Mouse (Mus musculus): ENCODE results near the gene Manbal. TPM values are rescaled to one million over a fixed set of nuclear protein-coding genes. Genes with fewer than 3 reads are reported as not detected.

The Manbal gene
- polyA plus RNA-seq, 2 experiments = 9.1 to 14.6 TPM

GRCm38 (mm10) chr2:157366762-157367161, 632 bp upstream of the Manbal start:
- no peak for ATAC-seq (ENCODE audit: insufficient read depth)
- Histone ChIP-seq H3K4me3 (ENCODE audit: insufficient read depth in 1 of 2, low read depth in 2 of 2, low read length in 2 of 2) (peak overlapping the region; percentile 79 to 97; a peak in 3 of 4 replicates), H3K27me3 (ENCODE audit: control insufficient read depth, insufficient read depth, low read length) (no peaks in the 10 kb centered on the region), H3K36me3 (replicated peaks; ENCODE audit: control insufficient read depth, insufficient read depth, low read depth) (no peaks in the 10 kb centered on the region), H3K9me3 (ENCODE audit: control insufficient read depth, low read length) (no peaks in the 10 kb centered on the region), H3K27ac (no peak overlapping the region), H3K4me1 (replicated peaks; ENCODE audit: control insufficient read depth in 2 of 2, insufficient read depth in 2 of 2, low read length in 1 of 2) (peaks cover 4 to 15% of the 10 kb centered on the region in 2 experiments), H3K4me2 (ENCODE audit: low read depth) (peak overlapping the region; percentile 91), H3K9ac (replicated peaks) (peak overlapping the region; percentile 95; the same call in 1 of the 2 replicates)
- peak in 2 of 3 experiments; percentile 4 to 9 for DNase-seq (ENCODE audit: low read depth in 3 of 3, low spot score in 3 of 3)
- WGBS (ENCODE audit: insufficient replicate concordance) = 34% methylated on average over 9 of the region's 9 CpGs
- TF ChIP-seq EP300 (IDR thresholded peaks at IDR 0.05; ENCODE audit: low read depth) = no peak
- TF ChIP-seq CTCF (IDR thresholded peaks at IDR 0.05; ENCODE audit: low read depth) = no peak

- DNase-seq (ENCODE audit: low read depth in 3 of 3, low spot score in 3 of 3) = peak; percentile 4 to 31 (median 17)
- TF ChIP-seq EP300 (IDR thresholded peaks at IDR 0.05; ENCODE audit: low read depth) = no peak
- no peak for TF ChIP-seq CTCF (IDR thresholded peaks at IDR 0.05; ENCODE audit: low read depth)
- Histone ChIP-seq H3K4me2 (ENCODE audit: low read depth) (peak overlapping the region; percentile 91), H3K9me3 (ENCODE audit: control insufficient read depth, low read length) (no peaks in the 10 kb centered on the region), H3K27me3 (ENCODE audit: control insufficient read depth, insufficient read depth, low read length) (no peaks in the 10 kb centered on the region), H3K4me1 (replicated peaks; ENCODE audit: control insufficient read depth in 2 of 2, insufficient read depth in 2 of 2, low read length in 1 of 2) (peaks cover 4 to 15% of the 10 kb centered on the region in 2 experiments), H3K9ac (replicated peaks) (peak overlapping the region; percentile 95), H3K4me3 (ENCODE audit: insufficient read depth in 1 of 2, low read depth in 2 of 2, low read length in 2 of 2) (peak overlapping the region; percentile 79 to 97), H3K36me3 (replicated peaks; ENCODE audit: control insufficient read depth, insufficient read depth, low read depth) (no peaks in the 10 kb centered on the region), H3K27ac (peak overlapping the region; percentile 96)
- WGBS (ENCODE audit: insufficient replicate concordance) = 1% methylated on average over 13 of the region's 13 CpGs
- peak; percentile 50 for ATAC-seq (ENCODE audit: insufficient read depth)
These were observed 597 bp downstream of the Manbal start for GRCm38 (mm10) chr2:157367991-157368390.

GRCm38 (mm10) chr2:157371696-157372095, 4.3 kb downstream of the Manbal start:
- DNase-seq (ENCODE audit: low read depth in 3 of 3, low spot score in 3 of 3) (no peak), ATAC-seq (ENCODE audit: insufficient read depth) (no peak)
- Histone ChIP-seq H3K27ac (no peak overlapping the region), H3K4me1 (replicated peaks; ENCODE audit: control insufficient read depth in 2 of 2, insufficient read depth in 2 of 2, low read length in 1 of 2) (peaks cover 3 to 12% of the 10 kb centered on the region in 2 experiments), H3K4me2 (ENCODE audit: low read depth) (no peak overlapping the region), H3K9ac (replicated peaks) (no peak overlapping the region), H3K4me3 (ENCODE audit: insufficient read depth in 1 of 2, low read depth in 2 of 2, low read length in 2 of 2) (no peak overlapping the region), H3K36me3 (replicated peaks; ENCODE audit: control insufficient read depth, insufficient read depth, low read depth) (no peaks in the 10 kb centered on the region), H3K9me3 (ENCODE audit: control insufficient read depth, low read length) (no peaks in the 10 kb centered on the region), H3K27me3 (ENCODE audit: control insufficient read depth, insufficient read depth, low read length) (no peaks in the 10 kb centered on the region)
- no peak for TF ChIP-seq CTCF (IDR thresholded peaks at IDR 0.05; ENCODE audit: low read depth)
- 73% methylated on average over 6 of the region's 6 CpGs for WGBS (ENCODE audit: insufficient replicate concordance)

DNA sequence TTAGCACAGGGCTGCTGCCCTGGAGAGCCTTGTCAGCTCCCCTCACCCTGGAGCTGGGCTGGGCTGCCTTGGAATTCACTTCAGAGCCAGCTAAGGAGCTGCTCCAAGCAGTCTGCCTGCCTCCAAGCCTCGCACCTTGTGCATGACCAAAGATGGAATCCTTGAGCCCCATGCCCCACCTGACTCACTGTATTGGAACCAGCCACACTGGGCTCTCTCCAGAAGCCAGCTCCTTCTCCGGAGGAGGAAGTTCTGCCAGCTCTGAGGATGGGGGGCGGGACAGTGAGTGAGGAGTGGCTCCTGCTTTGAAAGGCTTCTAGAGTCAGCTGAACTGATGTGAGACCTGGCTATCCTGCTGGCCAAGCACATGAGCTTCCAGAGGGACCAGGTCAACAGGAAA, 6.3 kb downstream of the Manbal start:
- 60% methylated on average over 3 of the region's 3 CpGs for WGBS (ENCODE audit: insufficient replicate concordance)
- H3K27me3 ChIP-seq (ENCODE audit: control insufficient read depth, insufficient read depth, low read length) = no peaks in the 10 kb centered on the region
- no peaks in the 10 kb centered on the region for H3K36me3 ChIP-seq (replicated peaks; ENCODE audit: control insufficient read depth, insufficient read depth, low read depth)
- H3K4me1 ChIP-seq (replicated peaks; ENCODE audit: control insufficient read depth in 2 of 2, insufficient read depth in 2 of 2, low read length in 1 of 2) = peaks cover 0 to 4% of the 10 kb centered on the region in 2 experiments; a peak in 2 of 4 replicates
- H3K9me3 ChIP-seq (ENCODE audit: control insufficient read depth, low read length) = no peaks in the 10 kb centered on the region
- TF ChIP-seq CTCF (IDR thresholded peaks at IDR 0.05; ENCODE audit: low read depth) (no peak), EP300 (IDR thresholded peaks at IDR 0.05; ENCODE audit: low read depth) (no peak)
- no peak for DNase-seq (ENCODE audit: low read depth in 3 of 3, low spot score in 3 of 3)
- H3K9ac ChIP-seq (replicated peaks) = no peak overlapping the region
- H3K4me2 ChIP-seq (ENCODE audit: low read depth) = no peak overlapping the region
- ATAC-seq (ENCODE audit: insufficient read depth) = no peak
- no peak overlapping the region for H3K4me3 ChIP-seq (ENCODE audit: insufficient read depth in 1 of 2, low read depth in 2 of 2, low read length in 2 of 2)
- H3K27ac ChIP-seq = no peak overlapping the region

DNA sequence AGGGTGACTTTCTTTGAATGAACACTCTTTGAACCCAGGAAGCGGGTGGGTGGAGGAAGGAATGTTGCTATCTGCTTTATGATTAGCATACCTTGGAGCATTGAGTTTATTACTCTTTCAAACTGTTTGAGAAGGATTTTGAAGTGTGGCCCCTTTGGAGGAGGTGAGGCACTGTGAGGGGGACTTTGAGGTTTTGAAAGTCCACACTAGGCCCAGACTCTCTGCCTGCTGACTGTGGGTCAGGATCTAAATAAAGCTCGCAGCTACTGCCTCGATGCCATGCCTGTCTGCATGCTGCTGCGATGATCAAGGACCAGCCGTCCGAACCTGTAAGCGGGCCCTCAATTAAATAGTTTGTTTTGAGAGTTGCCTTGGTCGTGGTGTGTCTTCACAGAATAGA, 7.7 kb downstream of the Manbal start:
- Histone ChIP-seq H3K36me3 (replicated peaks; ENCODE audit: control insufficient read depth, insufficient read depth, low read depth) (no peaks in the 10 kb centered on the region; the same call in 1 of the 2 replicates), H3K9me3 (ENCODE audit: control insufficient read depth, low read length) (no peaks in the 10 kb centered on the region), H3K27ac (no peak overlapping the region), H3K27me3 (ENCODE audit: control insufficient read depth, insufficient read depth, low read length) (no peaks in the 10 kb centered on the region), H3K4me3 (ENCODE audit: insufficient read depth in 1 of 2, low read depth in 2 of 2, low read length in 2 of 2) (no peak overlapping the region), H3K4me2 (ENCODE audit: low read depth) (no peak overlapping the region), H3K9ac (replicated peaks) (no peak overlapping the region), H3K4me1 (replicated peaks; ENCODE audit: control insufficient read depth in 2 of 2, insufficient read depth in 2 of 2, low read length in 1 of 2) (no peaks in the 10 kb centered on the region)
- TF ChIP-seq EP300 (IDR thresholded peaks at IDR 0.05; ENCODE audit: low read depth) (no peak), CTCF (IDR thresholded peaks at IDR 0.05; ENCODE audit: low read depth) (no peak)
- WGBS (ENCODE audit: insufficient replicate concordance) = 63% methylated on average over 8 of the region's 8 CpGs
- DNase-seq (ENCODE audit: low read depth in 3 of 3, low spot score in 3 of 3) (no peak), ATAC-seq (ENCODE audit: insufficient read depth) (no peak)

Measured in liver, embryonic 14.5 days (tissue).